Mouse (Mus musculus) lung, adult 2 months (tissue): ENCODE data around the gene Rac3.

Source experiments
- CTCF ChIP-seq: fragments of 200-500 bp; IDR thresholded peaks from 2 replicates; pipeline ENCODE4 v1.5.1; 2011; ENCODE audit warnings: mild to moderate bottlenecking, low read length, control low read depth; ENCODE audit not compliant: insufficient read depth
- POLR2A ChIP-seq: fragments of 200-500 bp; IDR thresholded peaks from 2 replicates; pipeline ENCODE4 v1.6.1; 2011; ENCODE audit warnings: low read depth, mild to moderate bottlenecking, control low read depth, low read length, borderline replicate concordance; ENCODE audit errors: extremely low read depth

DNA sequence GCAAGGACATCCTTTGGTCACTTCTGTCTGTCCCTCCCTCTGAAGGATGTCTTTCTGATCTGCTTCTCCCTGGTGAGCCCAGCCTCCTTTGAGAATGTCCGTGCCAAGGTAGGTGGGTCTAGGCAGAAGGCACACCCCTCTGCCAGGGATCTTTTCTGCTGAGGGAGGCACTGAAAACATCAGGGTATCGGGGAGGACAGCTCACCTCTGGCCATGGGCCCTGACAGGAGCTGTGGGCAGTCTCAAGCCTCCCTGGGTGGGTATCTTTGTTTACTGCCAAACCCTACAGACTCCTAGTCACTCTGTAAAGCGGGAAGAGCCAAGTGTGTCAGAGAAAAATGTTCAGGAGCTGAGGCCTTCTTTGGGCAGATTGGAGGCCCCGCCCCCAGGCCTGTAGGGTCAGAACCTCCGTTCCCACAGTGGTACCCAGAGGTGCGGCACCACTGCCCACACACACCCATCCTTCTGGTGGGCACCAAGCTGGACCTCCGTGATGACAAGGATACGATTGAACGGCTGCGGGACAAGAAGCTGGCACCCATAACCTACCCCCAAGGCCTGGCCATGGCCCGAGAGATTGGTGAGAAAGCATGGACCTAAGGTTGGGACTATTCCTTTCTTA, 1.6 kb downstream of the Rac3 start:
- TF ChIP-seq CTCF, result no peak
- TF ChIP-seq POLR2A, result peak; percentile 4; the same call in 1 of the 2 replicates
